Mouse (Mus musculus) olfactory bulb, adult 2 months (tissue): Measurements from ENCODE around the gene Srxn1.

Source experiments
- CTCF ChIP-seq: fragments of 200-500 bp; IDR thresholded peaks from 2 replicates; pipeline ENCODE4 v1.5.1; 2012; ENCODE audit warnings: low read depth, mild to moderate bottlenecking, low read length, moderate library complexity; ENCODE audit not compliant: insufficient read depth
- POLR2A ChIP-seq: fragments of 200-500 bp; IDR thresholded peaks from 2 replicates; pipeline ENCODE4 v1.6.1; 2012; ENCODE audit warnings: mild to moderate bottlenecking, low read depth, low read length, moderate library complexity; ENCODE audit not compliant: insufficient read depth

- TF ChIP-seq POLR2A (no peak), CTCF (no peak)
These were observed 36.7 kb downstream of the Srxn1 start for GRCm38 (mm10) chr2:152142046-152142445.
